Comparison of ENCODE assay signal across 9 mouse cellular contexts in the genomic region with DNA sequence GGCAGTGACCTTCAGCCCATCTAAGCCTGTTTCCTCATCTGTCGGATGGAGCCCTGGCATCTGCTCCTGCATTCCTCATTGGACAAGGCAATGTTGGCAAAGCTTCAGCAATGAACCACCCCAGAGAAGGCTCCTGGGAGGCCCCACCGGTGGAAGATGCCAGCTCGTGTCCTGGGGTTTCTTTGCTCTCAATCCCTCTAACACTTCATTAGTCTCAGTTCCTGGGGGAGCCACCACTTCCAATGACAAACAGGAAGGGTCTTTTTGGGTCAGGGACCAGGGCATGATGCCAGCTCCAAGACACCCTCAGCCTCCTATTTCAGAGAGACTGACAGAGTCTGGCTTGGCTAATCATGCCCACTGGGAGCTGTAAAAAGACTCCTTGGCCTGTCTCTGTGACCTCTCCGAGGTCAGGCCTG.
DNase-seq lines count a peak whose midpoint lies in the region; ATAC-seq lines count a peak whose summit lies in the region.
"Had no signal": no experiment of that assay in that cellular context is flagged by ENCODE, and none has a peak within 500 bp of the region (broad histone marks: within the 10 kb centered on the region; RNA-seq: fewer than 3 reads in every experiment).

No protein-coding gene starts in this region.

- H3K4me2 ChIP-seq in embryonic facial prominence, embryonic 14.5 days (ENCODE audit: low read depth, low read length) = no peak overlapping the region
- H3K4me2 ChIP-seq in midbrain, embryonic 14.5 days (ENCODE audit: low read length) = no peak overlapping the region
- no peak overlapping the region for H3K4me2 ChIP-seq in midbrain, embryonic 16.5 days (ENCODE audit: low read length)
- H3K4me2 ChIP-seq: midbrain, embryonic 12.5 days had no signal

- 37% methylated on average over 4 of the region's 4 CpGs for WGBS in embryonic facial prominence, embryonic 14.5 days
- WGBS in embryonic facial prominence, embryonic 10.5 days = 53% methylated on average over 4 of the region's 4 CpGs
- WGBS in midbrain, embryonic 14.5 days = 65% methylated on average over 4 of the region's 4 CpGs
- 50% methylated on average over 4 of the region's 4 CpGs for WGBS in midbrain, embryonic 16.5 days

- no peak overlapping the region for H3K27ac ChIP-seq in embryonic facial prominence, embryonic 14.5 days (replicated peaks; ENCODE audit: low read depth, low read length)
- no peak overlapping the region; the same call in 1 of the 2 replicates for H3K27ac ChIP-seq in embryonic facial prominence, embryonic 10.5 days (replicated peaks)
- H3K27ac ChIP-seq in midbrain, embryonic 14.5 days (replicated peaks; ENCODE audit: low read depth, low read length) = no peak overlapping the region
- no peak overlapping the region for H3K27ac ChIP-seq in midbrain, embryonic 16.5 days (ENCODE audit: low read length)
- H3K27ac ChIP-seq: midbrain, embryonic 12.5 days had no signal

- no peak overlapping the region for H3K9ac ChIP-seq in embryonic facial prominence, embryonic 14.5 days (ENCODE audit: low read depth, low read length)
- no peak overlapping the region for H3K9ac ChIP-seq in midbrain, embryonic 14.5 days (replicated peaks; ENCODE audit: low read length)
- no peak overlapping the region for H3K9ac ChIP-seq in midbrain, embryonic 16.5 days (ENCODE audit: low read depth, low read length)
- H3K9ac ChIP-seq: midbrain, embryonic 12.5 days had no signal

- H3K9me3 ChIP-seq in embryonic facial prominence, embryonic 14.5 days (ENCODE audit: control insufficient read depth, low read length) = no peaks in the 10 kb centered on the region
- H3K9me3 ChIP-seq in embryonic facial prominence, embryonic 10.5 days = no peaks in the 10 kb centered on the region
- H3K9me3 ChIP-seq in midbrain, embryonic 14.5 days (ENCODE audit: control insufficient read depth, low read length) = no peaks in the 10 kb centered on the region
- H3K9me3 ChIP-seq in midbrain, embryonic 16.5 days (replicated peaks; ENCODE audit: control insufficient read depth, low read length, poor library complexity, severe bottlenecking) = no peaks in the 10 kb centered on the region
- H3K9me3 ChIP-seq: midbrain, embryonic 12.5 days had no signal

- no peak overlapping the region for H3K4me3 ChIP-seq in embryonic facial prominence, embryonic 14.5 days (ENCODE audit: low read depth, low read length)
- no peak overlapping the region for H3K4me3 ChIP-seq in embryonic facial prominence, embryonic 10.5 days
- no peak overlapping the region for H3K4me3 ChIP-seq in midbrain, embryonic 14.5 days (replicated peaks; ENCODE audit: low read depth, low read length)
- no peak overlapping the region for H3K4me3 ChIP-seq in midbrain, embryonic 16.5 days (ENCODE audit: low read depth, low read length)
- H3K4me3 ChIP-seq: midbrain, embryonic 12.5 days had no signal

- no peaks in the 10 kb centered on the region for H3K36me3 ChIP-seq in embryonic facial prominence, embryonic 14.5 days (ENCODE audit: control insufficient read depth, insufficient read depth, low read length)
- H3K36me3 ChIP-seq in embryonic facial prominence, embryonic 10.5 days (replicated peaks) = no peaks in the 10 kb centered on the region
- no peaks in the 10 kb centered on the region for H3K36me3 ChIP-seq in midbrain, embryonic 14.5 days (ENCODE audit: control insufficient read depth, insufficient read depth, low read length)
- H3K36me3 ChIP-seq in midbrain, embryonic 16.5 days (ENCODE audit: control insufficient read depth, insufficient read depth, low read length) = no peaks in the 10 kb centered on the region
- H3K36me3 ChIP-seq: midbrain, embryonic 12.5 days had no signal

- peaks cover 4% of the 10 kb centered on the region; the same call in 1 of the 2 replicates for H3K4me1 ChIP-seq in embryonic facial prominence, embryonic 14.5 days (ENCODE audit: control insufficient read depth, insufficient read depth, low read length)
- peaks cover 22% of the 10 kb centered on the region for H3K4me1 ChIP-seq in embryonic facial prominence, embryonic 10.5 days
- peaks cover 9% of the 10 kb centered on the region; the same call in 1 of the 2 replicates for H3K4me1 ChIP-seq in midbrain, embryonic 14.5 days (ENCODE audit: control insufficient read depth, insufficient read depth, low read length)
- peaks cover 5% of the 10 kb centered on the region for H3K4me1 ChIP-seq in midbrain, embryonic 16.5 days (ENCODE audit: control insufficient read depth, insufficient read depth, low read length)

- H3K27me3 ChIP-seq in embryonic facial prominence, embryonic 14.5 days (replicated peaks; ENCODE audit: control insufficient read depth, insufficient read depth, low read length) = no peaks in the 10 kb centered on the region
- H3K27me3 ChIP-seq in embryonic facial prominence, embryonic 10.5 days (replicated peaks; ENCODE audit: low read depth, poor library complexity, severe bottlenecking) = no peaks in the 10 kb centered on the region
- H3K27me3 ChIP-seq in midbrain, embryonic 14.5 days (ENCODE audit: control insufficient read depth, insufficient read depth, low read length) = no peaks in the 10 kb centered on the region
- no peaks in the 10 kb centered on the region for H3K27me3 ChIP-seq in midbrain, embryonic 16.5 days (ENCODE audit: control insufficient read depth, insufficient read depth, low read depth, low read length)
- H3K27me3 ChIP-seq: midbrain, embryonic 12.5 days had no signal

- peak; percentile 61 for DNase-seq in embryonic facial prominence, embryonic 14.5 days (ENCODE audit: low spot score)
- no peak for DNase-seq in embryonic facial prominence, embryonic 10.5 days (ENCODE audit: low spot score)
- peak; percentile 38 for DNase-seq in midbrain, embryonic 14.5 days
- peak; percentile 64 for DNase-seq in cerebellum, adult 8-10 months
- DNase-seq in kidney, postnatal 14 days = peak; percentile 72

- 0 out of 2 replicates have a peak, but pooled peaks have one; percentile 26 for ATAC-seq in embryonic facial prominence, embryonic 14.5 days (ENCODE audit: low read depth)
- ATAC-seq in midbrain, embryonic 14.5 days (ENCODE audit: low FRiP score, low TSS enrichment) = no peak
- ATAC-seq in midbrain, embryonic 16.5 days = no peak
- ATAC-seq in monocyte, adult 5-6 weeks (replicated peaks; ENCODE audit: insufficient number of reproducible peaks, low FRiP score, low TSS enrichment, poor library complexity, severe bottlenecking) = no peak
- ATAC-seq in erythroid progenitor cell, adult 5-6 weeks (replicated peaks; ENCODE audit: low FRiP score, poor library complexity, severe bottlenecking) = no peak
